Mouse (Mus musculus) T-helper 1 cell (primary cell): ENCODE measurements around the gene Tirap.
"Not testable (repeated sequence)": the region's sequence is repeated elsewhere in the genome, so short reads cannot be mapped to it uniquely, and the experiment has no call there.

ENCODE experiments used
- in situ Hi-C: fragments of 300-600 bp; cut with MboI, MseI; formaldehyde crosslinking; loops from one replicate; pipeline ENCODE4 v1.15.1; 2025; ENCODE audit warnings: high pct_unique_total_duplicates

The Tirap gene

DNA sequence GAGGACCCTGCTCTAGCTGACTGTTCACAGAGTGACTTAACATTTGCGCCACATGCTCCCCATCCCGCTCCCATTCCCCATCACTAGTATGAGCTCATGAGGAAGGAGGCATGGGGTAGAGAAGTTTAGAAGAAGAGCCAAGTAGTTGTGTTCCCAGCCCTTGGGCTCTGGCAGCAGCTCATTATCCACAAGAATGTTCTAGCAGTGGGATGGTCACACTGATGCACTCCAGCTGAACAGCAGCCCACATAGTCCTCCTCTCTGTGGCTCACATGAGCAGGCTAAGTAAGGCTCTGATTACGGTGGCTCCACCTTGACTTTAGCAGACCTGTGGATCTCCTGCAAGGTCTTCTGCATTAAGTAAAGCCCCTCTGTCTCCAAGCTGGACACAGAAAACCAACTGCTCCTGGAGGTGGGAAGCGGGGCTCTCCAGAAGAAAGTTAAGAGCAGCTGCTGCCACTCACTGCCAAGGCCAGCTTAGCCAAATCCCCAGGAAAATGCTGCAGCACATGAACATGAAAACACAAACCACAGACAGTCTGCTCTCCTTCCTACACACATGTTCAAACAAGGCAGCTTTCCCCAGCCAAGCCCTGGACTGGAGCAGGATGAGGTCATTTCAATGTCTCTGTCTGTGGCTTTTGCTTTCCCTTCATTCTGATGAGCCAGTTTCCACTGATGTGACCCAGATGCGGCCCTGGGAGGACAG lies 43.9 kb downstream of the Tirap start:
- in situ Hi-C loops = no loop called here

DNA sequence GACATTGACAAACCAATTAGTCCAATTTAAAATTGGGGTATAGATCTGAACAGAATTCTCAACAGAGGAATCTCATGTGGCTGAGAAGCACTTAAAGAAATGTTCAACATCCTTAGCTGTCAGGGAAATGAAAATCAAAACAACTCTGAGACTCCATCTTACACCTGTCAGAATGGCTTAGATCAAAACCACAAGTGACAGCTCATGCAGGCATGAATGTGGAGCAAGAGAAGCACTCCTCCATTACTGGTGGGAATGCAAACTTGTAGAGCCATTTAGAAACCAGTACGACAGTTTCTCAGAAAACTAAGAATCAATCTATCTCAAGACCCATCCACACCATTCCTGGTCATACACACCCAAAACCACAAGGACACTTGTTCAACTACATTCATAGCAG lies 47.2 kb downstream of the Tirap start:
- in situ Hi-C loops = no loop called here

DNA sequence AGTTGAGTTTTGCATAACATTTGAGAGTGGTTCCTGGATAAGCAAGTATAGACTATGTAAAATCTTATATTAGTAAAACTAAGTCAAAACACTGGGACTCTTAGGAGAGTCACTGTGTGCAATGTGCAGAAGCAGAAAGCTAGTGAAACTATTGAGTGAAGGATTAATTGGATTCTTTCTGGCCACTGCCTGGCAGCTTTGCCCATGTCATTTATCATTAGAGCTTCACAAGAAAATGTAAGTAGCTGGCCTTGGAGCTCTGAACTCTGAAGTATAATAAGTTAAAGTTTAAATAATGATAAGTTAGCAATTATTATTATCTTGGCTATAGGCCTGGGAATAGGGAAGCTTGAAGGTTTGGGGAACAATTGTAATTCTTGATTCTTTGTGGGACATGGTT lies 51.3 kb downstream of the Tirap start:
- in situ Hi-C loops = not testable (repeated sequence)

DNA sequence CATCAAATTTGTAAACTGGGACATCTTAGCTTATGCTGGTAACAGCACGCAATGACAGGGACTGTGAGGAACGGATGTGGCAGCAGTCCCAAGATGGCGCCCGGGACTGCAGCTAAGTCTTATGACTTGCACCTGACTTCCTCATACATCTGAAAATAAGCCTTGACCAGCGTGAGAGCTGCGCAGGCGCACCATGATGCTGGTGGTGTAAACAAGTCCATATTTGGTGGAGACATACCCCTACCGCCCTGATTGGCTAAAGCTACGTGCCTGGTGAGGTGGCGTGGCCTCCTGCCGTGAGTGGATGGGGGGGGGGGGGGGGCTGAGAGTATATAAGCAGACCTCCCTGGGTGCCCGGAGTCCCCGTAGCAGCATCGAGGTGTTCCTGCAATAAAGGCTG lies 52.8 kb downstream of the Tirap start:
- in situ Hi-C loops = not testable (repeated sequence)

DNA sequence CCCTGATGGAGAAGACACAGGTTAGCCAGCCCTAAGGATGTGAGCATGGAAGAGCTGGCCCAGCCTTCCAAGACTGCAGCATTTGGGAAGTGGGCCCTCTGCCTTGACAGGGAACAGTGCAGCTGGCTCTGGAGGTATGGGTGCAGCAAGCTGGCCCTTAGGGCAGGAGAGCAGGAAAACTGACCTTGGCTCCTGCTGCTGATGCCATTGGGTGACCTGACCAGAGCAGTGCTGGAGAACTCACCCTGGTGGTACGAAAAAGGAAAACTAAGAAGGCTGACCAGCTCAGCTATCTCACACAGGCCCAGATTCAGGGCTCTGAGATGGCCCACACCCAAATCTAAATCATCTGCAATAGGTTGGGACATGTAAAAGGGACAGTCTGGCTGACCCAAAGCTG lies 54.3 kb downstream of the Tirap start:
- in situ Hi-C loops = no loop called here

DNA sequence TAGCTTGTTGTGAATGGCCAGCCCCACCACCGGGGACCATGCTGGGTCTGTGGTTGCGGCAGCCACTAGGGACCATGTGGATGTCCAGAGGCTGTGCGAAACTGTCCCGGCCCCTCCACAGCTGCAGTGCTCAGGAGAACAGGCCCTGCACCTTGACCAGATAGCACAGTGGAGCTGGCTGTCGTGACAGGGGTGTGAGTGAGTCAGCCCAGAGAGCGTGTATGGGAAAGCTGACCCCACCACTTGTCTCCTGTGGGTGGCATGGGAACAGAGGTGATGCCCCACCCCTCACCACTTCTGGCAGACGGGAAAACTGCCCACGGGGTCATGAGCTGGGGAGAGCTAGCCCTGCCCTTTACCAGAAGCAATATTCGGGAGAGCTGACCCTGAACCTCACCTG lies 55.0 kb downstream of the Tirap start:
- in situ Hi-C loops = no loop called here

DNA sequence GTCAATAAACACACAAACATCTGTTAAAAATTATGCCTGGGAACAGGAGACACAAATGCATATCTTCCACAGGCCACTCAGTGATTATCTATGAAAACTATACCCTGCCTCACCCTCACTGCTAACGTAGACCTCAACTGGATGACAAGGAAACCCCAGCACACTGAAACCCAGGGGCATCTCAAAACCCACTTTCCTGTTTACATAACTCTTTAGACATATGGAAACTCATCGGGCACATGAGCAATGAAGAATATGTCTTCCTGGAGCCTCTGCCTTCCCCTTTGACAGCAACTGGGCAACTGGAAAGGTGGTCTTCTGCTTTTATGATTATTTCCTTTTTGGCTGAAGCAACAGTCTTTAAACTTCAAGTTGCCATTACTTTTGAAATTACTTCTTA lies 57.9 kb downstream of the Tirap start:
- in situ Hi-C loops = no loop called here

DNA sequence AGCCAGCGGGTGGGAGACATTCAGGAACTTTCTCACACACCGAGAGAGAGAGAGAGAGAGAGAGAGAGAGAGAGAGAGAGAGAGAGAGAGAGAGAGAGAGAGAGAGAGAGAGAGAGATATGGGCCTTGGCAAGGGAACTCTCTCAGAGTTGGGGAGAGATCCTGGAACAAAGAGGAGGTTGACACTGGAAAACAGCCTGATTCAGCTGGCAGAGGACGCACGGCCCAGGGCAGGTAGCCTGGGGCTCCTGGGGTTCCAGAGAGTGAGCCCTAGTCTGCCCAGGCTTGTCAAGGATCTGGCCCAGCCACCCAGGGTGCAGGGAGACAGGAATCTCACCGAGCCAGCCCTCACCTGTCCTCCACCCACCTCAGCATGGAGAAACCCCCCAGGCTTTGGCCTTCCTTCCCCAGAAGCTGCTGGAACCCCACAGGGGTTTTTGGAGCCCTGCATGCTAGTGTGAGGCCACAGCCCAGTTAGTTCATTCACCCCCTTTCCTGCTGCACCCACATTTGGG lies 60.8 kb downstream of the Tirap start:
- in situ Hi-C loops = no loop called here

DNA sequence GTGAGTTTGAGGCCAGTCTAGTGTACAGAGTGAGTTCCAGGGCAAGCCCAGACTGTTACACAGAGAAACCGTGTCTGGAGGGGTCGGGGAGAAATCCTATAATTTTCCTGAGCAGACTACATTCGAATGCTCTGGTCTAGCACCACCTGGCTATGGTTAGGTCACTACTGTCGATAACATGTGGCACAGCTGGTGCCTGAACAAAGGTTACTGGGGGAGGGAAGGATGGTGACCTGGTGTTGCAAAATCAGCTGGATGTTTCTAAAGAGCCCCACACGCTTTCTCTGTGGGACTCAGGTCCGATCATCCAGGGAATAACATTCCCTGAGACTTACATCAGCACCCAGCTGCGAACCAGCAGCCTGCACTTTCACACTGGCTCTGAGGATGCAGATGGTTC lies 62.1 kb downstream of the Tirap start:
- in situ Hi-C loops = no loop called here

DNA sequence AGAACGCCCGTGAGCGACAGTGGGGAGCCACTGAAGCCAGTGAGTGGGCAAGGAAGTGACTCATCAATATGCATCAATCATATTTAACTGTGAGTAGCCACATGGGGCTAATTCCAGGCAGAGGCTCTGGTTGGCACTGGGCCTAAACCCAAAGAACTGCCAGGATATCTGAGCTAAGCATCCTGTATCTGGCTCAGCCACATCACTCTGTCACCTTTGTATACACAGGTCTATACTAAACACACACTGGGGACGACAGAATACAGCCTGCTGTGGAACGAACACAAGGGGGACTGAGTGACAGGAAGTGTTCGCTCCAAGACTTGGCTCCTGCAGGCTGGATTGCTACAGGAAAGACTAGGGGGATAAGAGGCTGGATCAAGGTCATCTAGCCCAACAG lies 64.5 kb downstream of the Tirap start:
- in situ Hi-C loops = no loop called here
